Mouse (Mus musculus) heart, postnatal 10 days (tissue): Measurements from ENCODE around the gene Sp110. TPM values are rescaled to one million over a fixed set of nuclear protein-coding genes. Genes with fewer than 3 reads are reported as not detected.
"Not testable (repeated sequence)": the region's sequence is repeated elsewhere in the genome, so short reads cannot be mapped to it uniquely, and the experiment has no call there.

Experiments used
- DNase-seq, 2 experiments: peaks; one replicate each; pipeline ENCODE4 v3.0.0; 2021
- intact Hi-C: fragments of 180-260 bp; cut with DNase I; formaldehyde crosslinking; loops from one replicate; pipeline ENCODE4 v1.15.1; 2025
- total RNA-seq, 2 experiments: library from RNA; stranded (reverse); gene quantifications; 2 replicates each; pipeline ENCODE4 v1.2.3; 2021

Gene Sp110
- total RNA-seq: 1 to 10 TPM; 3.1 to 3.8 TPM

GRCm38 (mm10) chr1:85598271-85599012 lies at the start of gene Sp110:
Sp110 (minus strand) TSS chr1:85598817.
- intact Hi-C loops, DNase-seq: not testable (repeated sequence)

GRCm38 (mm10) chr1:85638144-85638543 lies 39.5 kb upstream of the Sp110 start:
- intact Hi-C loops, DNase-seq: not testable (repeated sequence)

- intact Hi-C loops, DNase-seq: not testable (repeated sequence)
These were observed 38.3 kb upstream of the Sp110 start for GRCm38 (mm10) chr1:85636936-85637335.

- intact Hi-C loops, DNase-seq: not testable (repeated sequence)
These were observed 20.1 kb upstream of the Sp110 start for GRCm38 (mm10) chr1:85618689-85619088.

- intact Hi-C loops, DNase-seq: not testable (repeated sequence)
These were observed 18.5 kb upstream of the Sp110 start for GRCm38 (mm10) chr1:85617161-85617560.

- DNase-seq, intact Hi-C loops: not testable (repeated sequence)
These were observed 17.2 kb upstream of the Sp110 start for GRCm38 (mm10) chr1:85615819-85616218.

GRCm38 (mm10) chr1:85615096-85615495 lies 16.5 kb upstream of the Sp110 start:
- intact Hi-C loops, DNase-seq: not testable (repeated sequence)

GRCm38 (mm10) chr1:85610581-85610980 lies 12.0 kb upstream of the Sp110 start:
- intact Hi-C loops, DNase-seq: not testable (repeated sequence)

GRCm38 (mm10) chr1:85608361-85608760 lies 9.7 kb upstream of the Sp110 start:
- DNase-seq, intact Hi-C loops: not testable (repeated sequence)

GRCm38 (mm10) chr1:85604341-85604740 lies 5.7 kb upstream of the Sp110 start:
- intact Hi-C loops, DNase-seq: not testable (repeated sequence)

GRCm38 (mm10) chr1:85600794-85601193 lies 2.2 kb upstream of the Sp110 start:
- intact Hi-C loops: not testable (repeated sequence)
- DNase-seq: peak; percentile 26

GRCm38 (mm10) chr1:85600078-85600477 lies 1.5 kb upstream of the Sp110 start, which contains the start of gene Sp140:
Sp140 (plus strand) TSS chr1:85600378.
- intact Hi-C loops, DNase-seq: not testable (repeated sequence)

- intact Hi-C loops, DNase-seq: not testable (repeated sequence)
These were observed 6.1 kb downstream of the Sp110 start for GRCm38 (mm10) chr1:85592526-85592925.

- intact Hi-C loops, DNase-seq: not testable (repeated sequence)
These were observed 9.9 kb downstream of the Sp110 start for GRCm38 (mm10) chr1:85588697-85589096.

GRCm38 (mm10) chr1:85581518-85581917 lies 17.1 kb downstream of the Sp110 start:
- DNase-seq: not testable (repeated sequence)
- intact Hi-C loops: loop anchor here (1.0 kb wide), 1 partner anchor 155 kb away; no protein-coding TSS in a partner anchor

GRCm38 (mm10) chr1:85580578-85580977 lies 18.0 kb downstream of the Sp110 start:
- intact Hi-C loops: not testable (repeated sequence)

GRCm38 (mm10) chr1:85580148-85580534 lies 18.5 kb downstream of the Sp110 start:
- intact Hi-C loops, DNase-seq: not testable (repeated sequence)

More at GRCm38 (mm10) chr1:85580578-85580977, 18.0 kb downstream of the Sp110 start:
- DNase-seq: not testable (repeated sequence)

GRCm38 (mm10) chr1:85579199-85580147 lies 19.1 kb downstream of the Sp110 start:
- intact Hi-C loops, DNase-seq: not testable (repeated sequence)

GRCm38 (mm10) chr1:85578372-85579010 lies 20.1 kb downstream of the Sp110 start:
- DNase-seq, intact Hi-C loops: not testable (repeated sequence)

- DNase-seq, intact Hi-C loops: not testable (repeated sequence)
These were observed 23.2 kb downstream of the Sp110 start, which contains the start of gene G530012D18Rik for GRCm38 (mm10) chr1:85575376-85575775. G530012D18Rik (plus strand) TSS chr1:85575676.
